Mouse (Mus musculus) limb, embryonic 12.5 days (tissue): ENCODE data around the gene Ylpm1. TPM values are rescaled to one million over a fixed set of nuclear protein-coding genes. Genes with fewer than 3 reads are reported as not detected.
A peak's percentile ranks its signal among the peaks of the same experiment; 100 is the strongest.

Experiments used
- ATAC-seq: fragments of 200-750 bp; cut with Nextera tagmentation; 2 replicates; pipeline ENCODE4 v1.8.0; 2017; ENCODE audit warnings: low read depth, moderate TSS enrichment; ENCODE audit not compliant: insufficient number of reproducible peaks, insufficient read depth, low FRiP score, low TSS enrichment
- H3K27ac ChIP-seq: fragments of 300-500 bp; sonication (generic); 2 replicates; pipeline ENCODE4 v1.5.1; 2016; ENCODE audit warnings: mild to moderate bottlenecking, moderate library complexity
- H3K27me3 ChIP-seq: fragments of 300-500 bp; sonication (generic); 2 replicates; pipeline ENCODE4 v1.6.1; 2016; ENCODE audit warnings: mild to moderate bottlenecking, moderate library complexity
- H3K36me3 ChIP-seq: fragments of 300-500 bp; sonication (generic); 2 replicates; pipeline ENCODE4 v1.6.1; 2016; ENCODE audit warnings: mild to moderate bottlenecking, moderate library complexity
- H3K4me1 ChIP-seq: fragments of 300-500 bp; sonication (generic); replicated peaks from 2 replicates; pipeline ENCODE4 v1.6.1; 2016
- H3K4me2 ChIP-seq: fragments of 300-500 bp; sonication (generic); 2 replicates; pipeline ENCODE4 v1.6.1; 2016; ENCODE audit warnings: mild to moderate bottlenecking, moderate library complexity
- H3K4me3 ChIP-seq: fragments of 300-500 bp; sonication (generic); replicated peaks from 2 replicates; pipeline ENCODE4 v1.5.1; 2016; ENCODE audit warnings: mild to moderate bottlenecking
- H3K9ac ChIP-seq: fragments of 300-500 bp; sonication (generic); replicated peaks from 2 replicates; pipeline ENCODE4 v1.6.1; 2016; ENCODE audit warnings: mild to moderate bottlenecking, moderate library complexity
- H3K9me3 ChIP-seq: fragments of 300-500 bp; sonication (generic); 2 replicates; pipeline ENCODE4 v1.6.1; 2016; ENCODE audit warnings: mild to moderate bottlenecking, moderate library complexity
- WGBS: fragments of 180-500 bp; shearing (Covaris S2); methylation state at CpG from one replicate; pipeline ENCODE4 v1.1.7; 2016; 5-methylcytosine and 5-hydroxymethylcytosine counted together
- polyA plus RNA-seq: library from polyadenylated mRNA; unstranded; fragments of >200 nt; fragmentation: Nextera tagmentation; extraction: Ambion mirVana; gene quantifications from 2 replicates; pipeline ENCODE4 v1.2.1, GENCODE M21; 2016

The Ylpm1 gene
- 37.4 and 40.0 TPM in 2 replicates for polyA plus RNA-seq

- peak within 1 kb of the TSS; percentile 98 for H3K4me2 ChIP-seq
- ATAC-seq = peak; percentile 98
- H3K36me3 ChIP-seq = peaks cover 11% of the 10 kb centered on the region; the same call in 1 of the 2 replicates
- under 1% methylated on average over 45 of the region's 45 CpGs for WGBS
- H3K4me1 ChIP-seq = peaks cover 21% of the 10 kb centered on the region
- H3K9me3 ChIP-seq = no peaks in the 10 kb centered on the region
- peak within 1 kb of the TSS; percentile 88 for H3K27ac ChIP-seq
- peak within 1 kb of the TSS; percentile 98 for H3K9ac ChIP-seq
- peak within 1 kb of the TSS; percentile 94 for H3K4me3 ChIP-seq
- no peaks in the 10 kb centered on the region for H3K27me3 ChIP-seq
These were observed at the start of gene Ylpm1 for GRCm38 (mm10) chr12:84996083-84996496. TSS of gene Ylpm1 (plus strand) at chr12:84996321.

- Histone ChIP-seq H3K27ac (no peak overlapping the region), H3K9ac (no peak overlapping the region), H3K4me2 (no peak overlapping the region), H3K4me3 (no peak overlapping the region), H3K9me3 (no peaks in the 10 kb centered on the region), H3K4me1 (no peaks in the 10 kb centered on the region), H3K36me3 (peaks cover 57% of the 10 kb centered on the region), H3K27me3 (no peaks in the 10 kb centered on the region)
- no peak for ATAC-seq
- 75% methylated on average over 2 of the region's 2 CpGs for WGBS
These were observed 48.1 kb upstream of the Ylpm1 start for GRCm38 (mm10) chr12:84947894-84948583.

- Histone ChIP-seq H3K27me3 (no peaks in the 10 kb centered on the region), H3K9ac (no peak overlapping the region), H3K36me3 (peaks cover 52% of the 10 kb centered on the region), H3K27ac (no peak overlapping the region), H3K4me2 (no peak overlapping the region), H3K9me3 (no peaks in the 10 kb centered on the region), H3K4me3 (no peak overlapping the region), H3K4me1 (no peaks in the 10 kb centered on the region)
- 90% methylated on average over 6 of the region's 6 CpGs for WGBS
- ATAC-seq = no peak
These were observed 47.4 kb upstream of the Ylpm1 start for GRCm38 (mm10) chr12:84948584-84949285.

- Histone ChIP-seq H3K27me3 (no peaks in the 10 kb centered on the region), H3K27ac (no peak overlapping the region), H3K9me3 (no peaks in the 10 kb centered on the region), H3K9ac (no peak overlapping the region), H3K4me3 (no peak overlapping the region), H3K4me2 (no peak overlapping the region), H3K36me3 (peaks cover 35% of the 10 kb centered on the region), H3K4me1 (no peaks in the 10 kb centered on the region)
- 96% methylated on average over 6 of the region's 6 CpGs for WGBS
- ATAC-seq = no peak
These were observed 45.4 kb upstream of the Ylpm1 start for GRCm38 (mm10) chr12:84950763-84951162.

GRCm38 (mm10) chr12:84951531-84951930 lies 44.6 kb upstream of the Ylpm1 start:
- 75% methylated on average over 8 of the region's 8 CpGs for WGBS
- no peak overlapping the region for H3K4me3 ChIP-seq
- no peaks in the 10 kb centered on the region for H3K27me3 ChIP-seq
- no peak overlapping the region for H3K9ac ChIP-seq
- ATAC-seq = no peak
- no peaks in the 10 kb centered on the region for H3K9me3 ChIP-seq
- H3K36me3 ChIP-seq = peaks cover 35% of the 10 kb centered on the region
- no peak overlapping the region for H3K27ac ChIP-seq
- H3K4me2 ChIP-seq = no peak overlapping the region
- no peaks in the 10 kb centered on the region for H3K4me1 ChIP-seq

GRCm38 (mm10) chr12:84952351-84952750 lies 43.8 kb upstream of the Ylpm1 start:
- H3K4me2 ChIP-seq = no peak overlapping the region
- H3K36me3 ChIP-seq = peaks cover 29% of the 10 kb centered on the region
- ATAC-seq = no peak
- WGBS = 76% methylated on average over 1 of the region's 1 CpGs
- no peak overlapping the region for H3K9ac ChIP-seq
- H3K4me1 ChIP-seq = no peaks in the 10 kb centered on the region
- no peaks in the 10 kb centered on the region for H3K9me3 ChIP-seq
- no peak overlapping the region for H3K27ac ChIP-seq
- H3K27me3 ChIP-seq = no peaks in the 10 kb centered on the region
- H3K4me3 ChIP-seq = no peak overlapping the region

GRCm38 (mm10) chr12:84956317-84956716 lies 39.8 kb upstream of the Ylpm1 start:
- ATAC-seq = no peak

GRCm38 (mm10) chr12:84958794-84959356 lies 37.2 kb upstream of the Ylpm1 start:
- H3K4me1 ChIP-seq = no peaks in the 10 kb centered on the region; the same call in 1 of the 2 replicates
- H3K4me2 ChIP-seq = no peak overlapping the region
- no peaks in the 10 kb centered on the region for H3K9me3 ChIP-seq
- ATAC-seq = no peak
- H3K27me3 ChIP-seq = no peaks in the 10 kb centered on the region
- no peak overlapping the region for H3K27ac ChIP-seq
- no peak overlapping the region for H3K9ac ChIP-seq
- H3K36me3 ChIP-seq = peaks cover 19% of the 10 kb centered on the region; the same call in 1 of the 2 replicates
- WGBS = 88% methylated on average over 1 of the region's 1 CpGs
- H3K4me3 ChIP-seq = no peak overlapping the region

More at GRCm38 (mm10) chr12:84956317-84956716, 39.8 kb upstream of the Ylpm1 start:
- Histone ChIP-seq H3K4me1 (no peaks in the 10 kb centered on the region; the same call in 1 of the 2 replicates), H3K4me3 (no peak overlapping the region), H3K36me3 (peaks cover 18% of the 10 kb centered on the region; the same call in 1 of the 2 replicates), H3K9me3 (no peaks in the 10 kb centered on the region), H3K27me3 (no peaks in the 10 kb centered on the region), H3K9ac (no peak overlapping the region), H3K4me2 (no peak overlapping the region), H3K27ac (no peak overlapping the region)
- WGBS = 93% methylated on average over 3 of the region's 3 CpGs

GRCm38 (mm10) chr12:84962606-84963005 lies 33.5 kb upstream of the Ylpm1 start:
- no peak overlapping the region for H3K4me2 ChIP-seq

GRCm38 (mm10) chr12:84968831-84969655 lies 27.1 kb upstream of the Ylpm1 start:
- H3K9ac ChIP-seq = 0 out of 2 replicates have a peak overlapping the region, but pooled peaks have one; percentile 79

More at GRCm38 (mm10) chr12:84962606-84963005, 33.5 kb upstream of the Ylpm1 start:
- H3K4me3 ChIP-seq = no peak overlapping the region
- ATAC-seq = no peak
- H3K9ac ChIP-seq = no peak overlapping the region
- WGBS = 85% methylated on average over 7 of the region's 7 CpGs
- H3K27me3 ChIP-seq = no peaks in the 10 kb centered on the region
- H3K4me1 ChIP-seq = no peaks in the 10 kb centered on the region; the same call in 1 of the 2 replicates
- H3K36me3 ChIP-seq = peaks cover 18% of the 10 kb centered on the region; the same call in 1 of the 2 replicates
- no peaks in the 10 kb centered on the region for H3K9me3 ChIP-seq
- no peak overlapping the region for H3K27ac ChIP-seq

More at GRCm38 (mm10) chr12:84968831-84969655, 27.1 kb upstream of the Ylpm1 start:
- Histone ChIP-seq H3K36me3 (peaks cover 21% of the 10 kb centered on the region), H3K27me3 (no peaks in the 10 kb centered on the region), H3K4me3 (peak overlapping the region; percentile 86), H3K4me1 (peaks cover 13% of the 10 kb centered on the region), H3K4me2 (peak overlapping the region; percentile 95), H3K9me3 (no peaks in the 10 kb centered on the region), H3K27ac (no peak overlapping the region)
- WGBS = 82% methylated on average over 16 of the region's 16 CpGs
- no peak for ATAC-seq
